Mouse (Mus musculus) liver, adult (tissue): ENCODE data around the gene Efhc1.

ENCODE experiments used
- GATA4 ChIP-seq: IDR thresholded peaks from 2 replicates; pipeline ENCODE4 v1.6.1; 2014; ENCODE audit warnings: mild to moderate bottlenecking, low read length; ENCODE audit not compliant: insufficient replicate concordance

Efhc1 gene

DNA sequence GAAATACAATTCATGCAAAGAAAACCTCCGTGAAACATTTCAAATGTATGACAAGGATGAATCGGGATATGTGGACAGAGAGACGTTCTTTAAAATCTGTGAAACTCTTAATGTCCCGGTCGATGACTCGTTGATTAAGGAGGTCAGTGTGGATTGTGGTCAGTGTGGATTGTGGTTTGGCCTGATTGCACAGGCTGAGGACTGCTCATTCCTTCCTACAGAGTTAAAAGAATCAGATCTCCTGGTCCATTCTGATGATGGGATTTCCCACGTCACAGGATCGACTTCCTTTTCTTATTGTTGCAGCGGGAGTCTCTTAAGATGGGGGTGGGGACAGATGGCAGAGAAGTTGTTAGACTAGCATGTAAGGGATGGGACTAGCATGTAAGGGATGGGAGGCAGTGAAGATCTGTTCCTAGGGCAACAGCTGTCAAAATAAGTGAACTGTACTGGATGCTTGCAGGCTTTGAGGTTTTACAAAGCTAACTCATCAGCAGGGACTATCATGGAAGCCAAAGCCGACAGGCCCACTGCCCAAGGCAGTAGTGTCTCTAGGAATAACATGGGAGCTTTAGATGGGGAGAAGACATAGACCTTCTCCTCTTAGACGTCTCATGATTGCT is 38.1 kb downstream of the Efhc1 start:
- no peak for TF ChIP-seq GATA4

DNA sequence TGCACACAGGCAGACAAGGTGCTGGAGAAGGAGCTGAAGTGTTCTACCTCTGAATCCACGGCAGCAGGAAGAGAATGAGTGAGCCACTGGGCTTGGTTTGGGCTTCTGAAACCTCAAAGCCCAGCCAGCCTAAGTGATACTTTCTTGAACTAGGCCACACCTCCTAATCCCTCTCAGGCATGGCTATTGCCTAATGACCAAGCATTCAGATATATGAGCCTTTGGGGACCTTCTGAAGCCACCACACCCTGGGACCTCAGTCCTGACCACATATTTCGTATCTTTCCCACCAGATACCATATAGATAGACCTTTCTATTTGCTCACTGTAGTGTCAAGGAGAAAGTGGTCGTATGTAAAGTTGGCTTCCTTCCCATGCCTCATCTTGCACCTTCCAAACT is 42.3 kb downstream of the Efhc1 start:
- TF ChIP-seq GATA4 = no peak

DNA sequence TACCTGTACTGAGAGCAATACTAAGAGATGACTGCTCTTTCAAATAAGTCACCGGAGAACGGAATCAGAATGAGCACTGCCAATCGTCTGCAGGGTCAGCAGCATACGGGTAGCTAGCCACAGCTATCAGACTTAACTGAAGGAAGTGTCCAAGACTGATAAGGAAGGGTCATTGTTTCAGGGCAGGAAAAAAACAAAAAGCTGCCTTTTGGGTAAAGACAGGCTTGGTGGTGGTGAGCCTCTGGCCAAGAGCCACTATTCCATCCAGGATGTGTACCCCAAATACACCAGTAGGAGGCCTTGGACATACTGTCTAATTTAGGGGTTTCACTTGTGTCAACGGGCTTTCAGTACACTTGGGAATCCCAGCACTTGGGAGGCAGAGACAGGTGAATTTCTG is 42.9 kb downstream of the Efhc1 start:
- peak; percentile 90 for TF ChIP-seq GATA4

DNA sequence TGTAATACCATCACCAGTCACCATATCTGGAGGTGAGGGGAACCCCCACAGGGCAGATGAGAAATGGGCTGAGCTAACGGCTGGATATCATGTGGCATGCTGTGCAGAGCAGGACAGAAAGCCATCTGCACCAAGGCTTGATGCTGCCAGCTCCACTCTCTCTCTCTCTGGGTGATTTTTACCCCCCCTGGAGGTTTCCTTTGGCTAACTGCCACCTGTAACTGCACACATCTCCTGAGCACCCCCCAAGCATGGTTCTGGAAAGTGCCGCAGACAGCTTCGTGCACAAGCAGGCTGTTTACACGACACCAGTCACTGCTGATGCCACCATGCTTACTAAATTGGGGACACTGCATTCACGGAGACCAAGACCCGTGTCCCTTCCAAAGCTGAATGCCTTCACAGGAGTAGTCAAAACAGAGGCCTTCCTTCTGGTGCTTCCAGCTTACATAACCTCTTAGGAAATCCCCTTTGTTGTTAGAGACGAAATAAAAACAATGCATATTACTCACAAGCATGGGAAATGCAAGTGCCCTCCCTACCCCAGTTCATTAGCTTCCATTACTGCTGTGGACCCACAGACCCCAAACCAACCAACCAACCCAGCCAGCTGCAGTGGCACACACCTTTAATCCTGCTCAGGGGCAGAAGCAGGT is 44.0 kb downstream of the Efhc1 start:
- TF ChIP-seq GATA4 = no peak

DNA sequence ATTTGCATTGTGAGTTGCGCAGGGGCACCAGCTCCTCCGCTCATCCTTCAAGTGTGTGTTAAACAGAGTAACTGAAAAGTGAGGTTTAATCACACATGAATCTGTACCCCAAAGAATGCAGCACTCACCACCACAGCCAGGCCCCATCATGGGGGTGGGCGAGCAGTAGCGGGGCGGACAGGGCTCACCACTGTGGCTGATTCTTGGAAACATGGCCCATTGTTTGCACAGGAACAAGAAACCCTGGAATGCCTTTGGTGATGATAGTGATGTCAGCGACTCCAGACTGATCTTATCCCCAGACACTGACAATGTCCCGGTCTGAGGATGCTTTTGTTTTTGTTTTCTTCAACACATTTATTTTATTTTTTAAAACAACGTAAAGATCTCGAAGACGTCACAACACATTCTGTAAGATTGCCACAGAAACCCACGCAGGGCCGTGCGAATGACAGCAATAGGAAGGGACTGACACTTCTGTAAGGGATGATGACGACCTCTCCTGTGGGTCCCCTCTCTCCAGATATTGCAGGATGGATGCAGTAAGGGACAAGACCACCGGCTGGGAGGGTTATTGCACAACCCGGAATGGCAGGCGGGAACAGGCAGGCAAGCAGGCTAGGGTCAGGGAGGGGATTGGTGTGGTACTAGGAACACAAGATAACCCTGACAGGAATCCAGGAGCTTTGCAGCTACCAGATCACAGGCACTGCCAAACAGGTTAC is 45.3 kb downstream of the Efhc1 start:
- no peak for TF ChIP-seq GATA4

DNA sequence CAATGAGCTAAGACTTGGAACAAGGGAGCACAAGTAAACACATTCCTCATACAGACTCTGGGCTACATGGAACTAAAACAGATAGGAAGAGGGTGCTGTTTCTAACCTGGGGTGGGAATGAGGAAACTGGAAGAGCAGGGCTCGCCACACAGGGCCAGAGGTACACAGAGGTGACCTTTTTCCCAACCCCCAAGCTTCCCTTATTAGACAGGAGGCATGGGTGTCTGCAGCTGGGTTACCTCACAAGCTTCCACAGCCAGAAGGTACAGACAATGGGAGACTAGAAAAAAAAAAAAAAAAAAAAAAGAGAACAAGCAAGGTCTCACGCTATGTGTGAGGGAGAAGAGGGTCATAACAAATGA is 45.9 kb downstream of the Efhc1 start:
- no peak for TF ChIP-seq GATA4

DNA sequence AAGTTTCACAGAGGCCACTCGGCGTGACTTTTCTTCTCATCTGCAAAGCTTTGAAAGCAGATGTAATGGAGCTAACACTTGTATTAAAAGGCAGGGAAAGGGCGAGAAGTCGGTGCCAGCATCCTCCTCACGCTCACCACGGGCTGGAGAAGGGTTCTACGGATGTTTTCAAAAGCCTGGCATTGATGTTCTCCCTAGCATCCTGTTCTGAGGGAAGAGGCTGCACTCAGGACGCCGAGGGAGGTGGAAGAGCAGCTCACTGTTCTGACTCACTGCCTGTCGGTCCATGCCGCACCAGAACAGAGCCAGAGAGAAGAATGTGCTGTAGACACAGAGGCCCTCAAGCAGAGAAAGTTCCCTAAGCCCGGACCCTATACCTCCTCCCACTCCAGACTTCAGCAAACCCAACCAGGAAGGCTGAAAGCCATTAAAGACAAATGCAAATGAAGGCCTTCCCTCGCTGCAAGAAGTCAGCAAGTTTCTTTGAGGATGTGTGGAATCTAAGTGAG is 46.5 kb downstream of the Efhc1 start:
- no peak for TF ChIP-seq GATA4

DNA sequence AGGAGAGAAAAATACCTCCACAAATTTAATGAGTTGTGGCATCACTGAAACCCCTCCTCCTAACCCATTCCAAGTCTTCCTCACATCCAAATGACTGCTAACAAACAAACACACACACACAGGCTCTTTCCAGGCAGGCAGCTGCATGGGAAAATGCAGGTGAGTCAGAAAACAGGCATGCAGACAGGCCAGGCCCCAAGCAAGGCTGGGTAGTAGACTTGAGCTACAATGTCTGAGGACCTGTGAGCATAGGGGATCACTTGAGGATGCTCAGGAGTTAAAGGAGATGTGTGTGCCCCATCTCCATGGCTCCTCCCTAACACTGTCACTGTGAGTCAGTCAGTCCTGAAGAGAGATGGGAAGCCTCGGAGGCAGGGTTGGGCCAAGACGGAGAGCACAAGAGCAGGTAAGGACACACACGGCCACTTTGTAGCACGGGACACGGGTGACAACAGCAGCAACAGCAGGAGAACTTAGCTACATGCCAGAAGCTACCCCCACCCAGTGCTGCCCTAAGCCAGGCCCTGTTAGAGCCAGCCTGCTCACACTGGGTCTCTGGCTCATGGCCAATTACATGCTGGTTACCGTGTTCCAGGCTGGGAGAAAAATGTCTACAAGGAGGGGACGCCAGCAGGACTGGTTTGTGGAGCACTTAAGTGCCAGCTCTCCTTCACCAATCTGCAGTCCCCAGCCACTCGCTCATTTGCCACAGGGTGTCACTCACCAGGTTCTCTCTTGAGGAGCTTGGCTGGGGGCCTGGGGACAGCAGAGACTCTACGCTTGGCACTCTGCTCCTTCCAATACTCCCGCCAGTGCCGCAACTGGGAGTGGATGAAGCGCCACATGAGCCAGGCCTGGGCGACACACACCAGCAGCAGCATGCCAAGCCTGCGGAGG is 51.1 kb downstream of the Efhc1 start:
- TF ChIP-seq GATA4 = no peak

DNA sequence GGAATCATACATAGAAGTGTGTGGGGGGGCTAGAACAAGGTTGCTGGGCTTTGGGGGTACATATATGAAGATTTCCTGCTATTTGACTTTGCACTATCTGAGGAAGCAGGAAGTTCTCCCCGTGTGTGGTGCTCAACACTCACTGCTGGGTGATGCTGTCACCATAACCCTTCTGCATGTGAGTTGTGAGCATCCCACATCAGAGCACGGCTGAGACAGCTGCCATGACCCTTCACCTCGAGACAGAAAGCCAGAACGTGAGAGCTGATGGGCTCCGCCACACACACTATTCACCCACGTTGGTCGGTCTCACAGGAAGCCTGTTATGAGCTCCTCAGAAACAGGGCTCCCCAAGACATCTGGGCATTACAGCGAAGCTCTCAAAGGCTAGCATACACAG is 53.2 kb downstream of the Efhc1 start:
- no peak for TF ChIP-seq GATA4

DNA sequence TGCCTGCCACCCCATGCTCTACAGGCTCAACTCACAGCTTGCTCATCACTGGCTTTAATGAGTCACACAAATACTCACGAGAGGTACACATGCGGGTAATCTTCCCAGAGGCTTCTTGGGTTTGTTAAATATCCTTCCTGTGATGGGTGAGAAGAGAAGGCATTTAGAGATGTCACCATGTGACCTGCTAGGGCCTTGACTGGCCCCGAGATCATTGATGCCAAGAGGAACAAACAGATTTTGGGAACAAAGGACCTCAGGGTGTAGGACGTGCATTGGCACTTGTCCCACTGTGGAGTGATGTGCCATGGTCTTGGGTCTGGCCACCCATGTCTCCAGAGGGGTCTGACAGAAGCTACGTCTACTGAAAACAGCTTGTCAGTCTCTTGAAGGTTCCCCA is 55.3 kb downstream of the Efhc1 start:
- TF ChIP-seq GATA4 = no peak

DNA sequence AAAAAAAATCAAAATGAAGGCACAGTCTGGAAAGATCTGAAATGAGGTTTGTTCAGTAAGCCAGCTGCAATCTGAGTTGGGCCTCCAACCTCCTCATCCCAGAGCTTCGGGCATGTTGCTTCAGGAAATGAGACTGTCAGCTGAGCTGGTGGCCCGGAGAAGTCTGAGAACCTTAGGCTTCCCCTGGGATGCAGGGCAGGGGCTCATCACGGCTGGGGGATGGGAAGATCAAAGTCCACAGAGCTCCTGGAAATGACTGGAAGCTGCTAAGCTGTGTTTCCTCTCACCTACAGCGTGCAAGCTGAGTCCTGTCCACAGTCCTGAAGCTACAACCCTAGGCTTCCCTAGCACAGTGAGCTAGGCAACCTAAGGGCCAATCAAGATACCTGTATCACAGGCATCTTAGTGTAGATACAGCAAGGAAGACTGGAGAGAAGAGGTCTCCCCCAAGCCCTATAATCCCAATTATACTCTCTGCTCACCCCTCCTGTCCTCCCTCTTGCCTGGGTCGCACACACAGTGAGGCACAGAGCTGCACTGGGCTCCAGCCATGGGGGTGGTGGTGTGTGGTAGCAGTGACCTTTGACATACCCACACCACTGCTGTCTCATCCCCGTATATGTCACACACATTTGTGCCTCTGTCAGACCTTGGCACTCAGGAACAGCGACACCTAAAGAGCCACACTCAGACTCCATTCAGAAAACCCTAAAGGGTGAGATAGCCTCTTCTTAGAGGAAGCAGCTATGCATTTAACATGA is 56.7 kb downstream of the Efhc1 start:
- no peak for TF ChIP-seq GATA4

DNA sequence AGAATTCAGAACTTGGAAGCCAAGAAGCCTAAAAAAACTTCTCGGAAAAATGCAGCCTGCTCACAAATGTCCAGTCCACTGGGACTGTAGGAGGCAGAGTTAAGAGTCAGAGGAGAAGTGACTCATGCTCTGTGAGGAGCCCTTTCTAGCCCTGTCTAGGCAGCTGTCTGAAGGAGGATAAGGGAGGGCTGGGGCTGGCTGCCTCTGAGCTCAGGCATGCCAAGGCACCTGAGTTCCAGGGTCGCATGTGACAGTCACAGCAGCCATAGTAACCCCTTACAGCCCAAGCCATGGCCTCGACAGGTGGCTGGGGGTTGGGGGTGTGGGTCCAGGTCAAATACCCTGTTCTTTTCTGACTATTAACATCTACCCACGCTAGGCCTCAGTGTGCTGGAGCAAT is 57.5 kb downstream of the Efhc1 start:
- no peak for TF ChIP-seq GATA4

DNA sequence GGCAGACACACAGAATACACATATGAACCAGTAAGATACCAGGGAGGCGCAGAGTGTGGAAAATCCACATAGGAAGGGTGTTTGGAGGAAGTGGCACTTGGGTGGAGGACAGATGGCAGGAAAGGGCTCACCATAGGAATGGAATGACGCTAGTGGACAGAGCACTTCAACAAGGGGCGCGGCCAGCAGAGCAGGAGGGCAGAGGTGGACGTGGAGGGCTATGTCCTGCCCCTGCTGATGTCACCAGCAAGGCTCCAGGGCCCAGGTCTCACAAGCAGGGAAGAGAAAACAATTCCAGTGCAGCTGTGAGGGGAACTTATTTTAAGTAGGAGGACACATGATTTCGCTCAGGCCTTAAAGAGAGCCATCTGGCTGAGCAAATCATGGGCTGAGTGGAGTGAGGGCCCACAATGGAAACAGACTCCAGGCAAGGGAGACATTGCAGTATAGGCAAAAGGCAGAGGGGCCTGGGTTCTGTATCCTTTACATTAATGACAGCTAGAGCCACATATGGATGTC is 58.9 kb downstream of the Efhc1 start:
- no peak for TF ChIP-seq GATA4

DNA sequence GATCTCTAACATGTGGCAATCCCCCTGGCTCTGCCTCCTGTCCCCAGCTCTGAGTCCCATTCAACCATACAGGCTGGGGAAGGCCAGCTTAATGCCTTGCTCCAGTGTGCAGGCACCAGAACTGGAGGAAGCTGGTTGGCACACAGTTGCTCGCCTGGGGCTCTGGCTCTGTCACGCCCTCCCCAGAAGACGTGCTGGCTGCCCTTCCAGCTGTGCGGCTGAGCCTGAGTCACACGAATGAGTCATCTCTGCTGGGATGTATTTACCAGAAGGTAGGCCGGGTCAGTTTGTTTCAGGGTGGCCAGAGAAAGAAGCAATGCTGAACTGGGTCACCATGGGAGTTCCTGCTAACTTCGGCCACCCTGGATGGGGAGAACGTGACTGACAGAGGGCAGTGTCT is 63.0 kb downstream of the Efhc1 start:
- TF ChIP-seq GATA4 = no peak
